Mouse (Mus musculus): ENCODE data around the gene Mecom. TPM values are rescaled to one million over a fixed set of nuclear protein-coding genes. Genes with fewer than 3 reads are reported as not detected.

Mecom gene
- polyA plus RNA-seq, 1 experiment: 0.47 TPM

DNA sequence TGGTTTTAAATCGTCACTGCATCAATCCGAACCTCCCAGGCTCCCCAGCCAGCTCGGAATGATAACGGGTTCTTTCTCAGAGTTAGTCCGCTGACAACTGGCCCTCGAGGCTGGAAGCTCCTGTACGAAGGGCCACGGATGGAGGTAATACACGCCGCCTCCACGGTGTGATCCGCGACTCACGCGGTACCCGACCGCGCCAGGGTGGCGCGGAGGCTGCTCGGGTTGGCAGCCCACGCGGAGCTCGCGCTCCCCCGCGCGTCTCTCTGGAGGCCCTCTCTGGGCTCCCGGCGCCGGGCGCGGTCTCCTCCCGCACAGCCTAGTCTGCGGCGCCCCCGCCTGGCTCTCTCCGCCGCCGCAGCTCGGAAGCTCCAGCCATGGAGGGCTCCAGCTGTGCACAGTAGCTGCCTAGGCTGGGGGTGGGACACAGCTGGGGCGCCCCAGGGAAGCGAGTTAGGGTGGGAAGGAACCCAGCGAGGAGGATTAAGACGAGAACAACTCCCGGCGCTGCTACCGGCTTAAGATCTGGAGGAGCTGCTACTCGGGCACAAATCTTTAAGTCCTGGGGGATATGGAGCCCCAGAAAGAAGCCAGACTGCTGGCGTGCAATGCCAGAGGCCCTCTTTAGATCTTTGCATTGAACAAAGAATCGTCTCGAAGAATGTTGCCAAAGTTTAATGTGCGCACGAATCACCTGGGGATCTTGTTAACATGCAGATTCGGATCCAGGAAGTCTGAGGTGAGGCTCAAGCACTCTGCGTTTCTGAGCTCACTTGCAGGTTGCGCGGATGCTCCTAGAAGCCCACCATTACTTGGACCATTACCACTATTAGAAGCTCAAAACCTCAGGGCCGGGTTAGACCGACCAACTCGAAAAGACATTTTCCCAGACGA is 32.7 kb downstream of the Mecom start:
- no peak for TF ChIP-seq CTCF (IDR thresholded peaks at IDR 0.05; ENCODE audit: extremely low read depth, insufficient read depth, insufficient read length, insufficient replicate concordance)
- TF ChIP-seq POLR2A (IDR thresholded peaks at IDR 0.05; ENCODE audit: low read depth, low read length): no peak
- 3% methylated on average over 62 of the region's 62 CpGs for WGBS
- no peak for DNase-seq (ENCODE audit: low read depth in 1 of 2, low spot score in 2 of 2)
- H3K27me3 ChIP-seq (ENCODE audit: control insufficient read depth, insufficient read depth, low read length): peaks cover 23% of the 10 kb centered on the region
- no peaks in the 10 kb centered on the region for H3K36me3 ChIP-seq (ENCODE audit: control insufficient read depth, insufficient read depth, low read length)
- no peak overlapping the region for H3K27ac ChIP-seq (ENCODE audit: insufficient read depth, low read length)
- peaks cover 4% of the 10 kb centered on the region; the same call in 1 of the 2 replicates for H3K4me1 ChIP-seq (ENCODE audit: control insufficient read depth, insufficient read depth, insufficient read length)
- no peak overlapping the region for H3K4me3 ChIP-seq (ENCODE audit: extremely low read depth, insufficient read depth, insufficient read length)

- 2% methylated on average over 52 of the region's 52 CpGs for WGBS
- Histone ChIP-seq H3K4me3 (ENCODE audit: extremely low read depth, insufficient read depth, insufficient read length) (no peak overlapping the region), H3K36me3 (ENCODE audit: control insufficient read depth, insufficient read depth, low read length) (no peaks in the 10 kb centered on the region), H3K4me1 (ENCODE audit: control insufficient read depth, insufficient read depth, insufficient read length) (peaks cover 4% of the 10 kb centered on the region; the same call in 1 of the 2 replicates), H3K27me3 (ENCODE audit: control insufficient read depth, insufficient read depth, low read length) (peaks cover 27% of the 10 kb centered on the region), H3K27ac (ENCODE audit: insufficient read depth, low read length) (no peak overlapping the region)
- no peak for DNase-seq (ENCODE audit: low read depth in 1 of 2, low spot score in 2 of 2)
- TF ChIP-seq POLR2A (IDR thresholded peaks at IDR 0.05; ENCODE audit: low read depth, low read length) (no peak), CTCF (IDR thresholded peaks at IDR 0.05; ENCODE audit: extremely low read depth, insufficient read depth, insufficient read length, insufficient replicate concordance) (no peak)
Measured at GRCm38 (mm10) chr3:30514051-30514754, 33.6 kb downstream of the Mecom start.

DNA sequence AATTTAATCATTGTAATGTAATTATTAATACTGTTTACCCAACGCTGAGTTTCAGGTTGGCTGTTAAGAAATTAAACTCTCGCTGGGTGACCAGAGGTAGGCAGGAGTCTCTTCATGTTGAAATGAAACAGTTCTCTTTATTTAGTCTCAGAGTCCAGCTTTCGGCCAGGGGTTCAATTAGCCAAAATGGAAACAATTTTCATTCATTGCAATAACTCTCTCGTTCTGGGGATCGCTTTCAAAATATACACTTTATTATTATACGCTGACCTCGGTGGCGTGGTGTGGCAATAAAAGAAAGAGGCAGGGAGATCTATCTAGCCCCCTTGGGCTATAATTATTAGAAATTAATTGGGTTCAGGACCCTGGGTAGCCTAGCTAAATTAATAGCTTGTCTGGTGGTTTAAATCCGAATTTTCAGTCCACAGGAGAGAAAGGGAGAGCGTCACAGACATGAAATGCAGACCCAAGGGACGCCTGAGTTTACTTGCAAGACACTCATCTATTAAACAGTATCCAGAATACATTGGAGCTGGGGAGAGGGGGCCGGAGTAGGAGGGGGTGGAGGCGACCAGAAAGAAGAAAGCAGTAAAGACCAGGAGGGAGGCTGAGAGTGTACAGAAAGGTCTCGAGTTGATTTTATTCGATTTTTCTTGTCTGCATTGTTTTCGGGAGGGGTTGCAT is 34.4 kb downstream of the Mecom start:
- Histone ChIP-seq H3K4me3 (ENCODE audit: extremely low read depth, insufficient read depth, insufficient read length) (no peak overlapping the region), H3K27ac (ENCODE audit: insufficient read depth, low read length) (no peak overlapping the region), H3K27me3 (ENCODE audit: control insufficient read depth, insufficient read depth, low read length) (peaks cover 35% of the 10 kb centered on the region), H3K36me3 (ENCODE audit: control insufficient read depth, insufficient read depth, low read length) (no peaks in the 10 kb centered on the region), H3K4me1 (ENCODE audit: control insufficient read depth, insufficient read depth, insufficient read length) (peaks cover 6% of the 10 kb centered on the region)
- DNase-seq (ENCODE audit: low read depth in 1 of 2, low spot score in 2 of 2): no peak
- TF ChIP-seq CTCF (IDR thresholded peaks at IDR 0.05; ENCODE audit: extremely low read depth, insufficient read depth, insufficient read length, insufficient replicate concordance): no peak
- TF ChIP-seq POLR2A (IDR thresholded peaks at IDR 0.05; ENCODE audit: low read depth, low read length): no peak
- WGBS: 24% methylated on average over 16 of the region's 16 CpGs

DNA sequence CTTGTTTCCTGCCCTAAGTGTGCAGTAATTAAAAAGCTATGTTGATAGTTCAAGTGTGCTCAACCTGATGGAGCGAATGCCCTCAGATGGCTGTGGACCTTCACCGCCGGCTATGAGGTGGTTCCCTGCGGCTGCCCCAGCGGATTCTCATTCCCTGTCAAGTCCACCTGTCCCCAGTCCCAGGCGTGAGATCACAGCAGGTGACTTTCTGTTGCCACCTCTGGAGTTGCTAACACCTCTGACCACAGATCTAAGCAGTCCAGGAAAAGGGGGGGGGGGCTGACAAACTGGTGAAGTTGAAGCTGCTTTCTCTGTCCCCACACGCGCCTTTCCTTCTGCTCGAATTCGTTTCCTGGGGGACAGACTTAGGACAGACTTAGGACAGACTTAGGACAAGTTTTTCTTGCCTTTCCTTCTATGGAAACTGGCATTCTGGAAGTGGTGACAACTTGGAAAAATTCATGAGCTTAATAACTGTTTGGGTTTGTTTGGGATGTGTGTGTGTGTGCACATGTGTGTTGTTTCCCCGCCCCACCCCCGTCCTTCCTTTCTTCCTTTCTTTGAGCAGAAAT is 35.3 kb downstream of the Mecom start:
- no peak for TF ChIP-seq POLR2A (IDR thresholded peaks at IDR 0.05; ENCODE audit: low read depth, low read length)
- no peak for TF ChIP-seq CTCF (IDR thresholded peaks at IDR 0.05; ENCODE audit: extremely low read depth, insufficient read depth, insufficient read length, insufficient replicate concordance)
- 49% methylated on average over 12 of the region's 12 CpGs for WGBS
- Histone ChIP-seq H3K27me3 (ENCODE audit: control insufficient read depth, insufficient read depth, low read length) (peaks cover 43% of the 10 kb centered on the region), H3K36me3 (ENCODE audit: control insufficient read depth, insufficient read depth, low read length) (no peaks in the 10 kb centered on the region), H3K4me3 (ENCODE audit: extremely low read depth, insufficient read depth, insufficient read length) (no peak overlapping the region), H3K4me1 (ENCODE audit: control insufficient read depth, insufficient read depth, insufficient read length) (peaks cover 16% of the 10 kb centered on the region), H3K27ac (ENCODE audit: insufficient read depth, low read length) (no peak overlapping the region)
- DNase-seq (ENCODE audit: low read depth in 1 of 2, low spot score in 2 of 2): no peak

DNA sequence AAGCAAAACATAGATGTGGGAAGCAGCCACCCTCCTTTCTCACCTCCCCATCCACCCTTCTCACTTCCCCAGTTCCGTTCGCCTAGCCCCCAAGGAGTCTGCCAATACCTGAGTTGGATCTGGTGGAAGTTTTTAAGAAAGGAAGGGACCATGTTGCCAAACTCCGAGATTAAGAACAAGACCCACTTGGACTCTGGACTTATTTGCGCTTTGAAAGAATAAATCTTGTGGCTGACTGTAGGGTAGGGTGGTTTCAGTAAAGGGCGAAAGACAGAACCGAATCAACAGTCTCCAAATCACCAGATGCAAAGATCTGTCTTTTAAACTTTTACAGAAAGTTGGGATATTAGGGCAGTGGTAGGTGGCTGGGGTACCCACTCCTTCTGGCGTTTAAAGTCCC is 36.0 kb downstream of the Mecom start:
- H3K4me1 ChIP-seq (ENCODE audit: control insufficient read depth, insufficient read depth, insufficient read length): peaks cover 16% of the 10 kb centered on the region
- H3K4me3 ChIP-seq (ENCODE audit: extremely low read depth, insufficient read depth, insufficient read length): no peak overlapping the region
- 59% methylated on average over 7 of the region's 7 CpGs for WGBS
- H3K27ac ChIP-seq (ENCODE audit: insufficient read depth, low read length): no peak overlapping the region
- peaks cover 50% of the 10 kb centered on the region for H3K27me3 ChIP-seq (ENCODE audit: control insufficient read depth, insufficient read depth, low read length)
- TF ChIP-seq POLR2A (IDR thresholded peaks at IDR 0.05; ENCODE audit: low read depth, low read length) (no peak), CTCF (IDR thresholded peaks at IDR 0.05; ENCODE audit: extremely low read depth, insufficient read depth, insufficient read length, insufficient replicate concordance) (no peak)
- no peaks in the 10 kb centered on the region for H3K36me3 ChIP-seq (ENCODE audit: control insufficient read depth, insufficient read depth, low read length)
- DNase-seq (ENCODE audit: low read depth in 1 of 2, low spot score in 2 of 2): no peak

GRCm38 (mm10) chr3:30511062-30511640 is 36.7 kb downstream of the Mecom start:
- 70% methylated on average over 4 of the region's 4 CpGs for WGBS
- H3K4me1 ChIP-seq (ENCODE audit: control insufficient read depth, insufficient read depth, insufficient read length): peaks cover 16% of the 10 kb centered on the region
- no peaks in the 10 kb centered on the region for H3K36me3 ChIP-seq (ENCODE audit: control insufficient read depth, insufficient read depth, low read length)
- no peak for DNase-seq (ENCODE audit: low read depth in 1 of 2, low spot score in 2 of 2)
- H3K4me3 ChIP-seq (ENCODE audit: extremely low read depth, insufficient read depth, insufficient read length): no peak overlapping the region
- no peak for TF ChIP-seq POLR2A (IDR thresholded peaks at IDR 0.05; ENCODE audit: low read depth, low read length)
- TF ChIP-seq CTCF (IDR thresholded peaks at IDR 0.05; ENCODE audit: extremely low read depth, insufficient read depth, insufficient read length, insufficient replicate concordance): no peak
- H3K27me3 ChIP-seq (ENCODE audit: control insufficient read depth, insufficient read depth, low read length): peaks cover 53% of the 10 kb centered on the region
- H3K27ac ChIP-seq (ENCODE audit: insufficient read depth, low read length): no peak overlapping the region
